Mouse (Mus musculus): ENCODE results near the gene Creg2. TPM values are rescaled to one million over a fixed set of nuclear protein-coding genes. Genes with fewer than 3 reads are reported as not detected.
A peak's percentile ranks its signal among the peaks of the same experiment; 100 is the strongest.

Gene Creg2
- total and polyA plus RNA-seq, 2 experiments: not detected

DNA sequence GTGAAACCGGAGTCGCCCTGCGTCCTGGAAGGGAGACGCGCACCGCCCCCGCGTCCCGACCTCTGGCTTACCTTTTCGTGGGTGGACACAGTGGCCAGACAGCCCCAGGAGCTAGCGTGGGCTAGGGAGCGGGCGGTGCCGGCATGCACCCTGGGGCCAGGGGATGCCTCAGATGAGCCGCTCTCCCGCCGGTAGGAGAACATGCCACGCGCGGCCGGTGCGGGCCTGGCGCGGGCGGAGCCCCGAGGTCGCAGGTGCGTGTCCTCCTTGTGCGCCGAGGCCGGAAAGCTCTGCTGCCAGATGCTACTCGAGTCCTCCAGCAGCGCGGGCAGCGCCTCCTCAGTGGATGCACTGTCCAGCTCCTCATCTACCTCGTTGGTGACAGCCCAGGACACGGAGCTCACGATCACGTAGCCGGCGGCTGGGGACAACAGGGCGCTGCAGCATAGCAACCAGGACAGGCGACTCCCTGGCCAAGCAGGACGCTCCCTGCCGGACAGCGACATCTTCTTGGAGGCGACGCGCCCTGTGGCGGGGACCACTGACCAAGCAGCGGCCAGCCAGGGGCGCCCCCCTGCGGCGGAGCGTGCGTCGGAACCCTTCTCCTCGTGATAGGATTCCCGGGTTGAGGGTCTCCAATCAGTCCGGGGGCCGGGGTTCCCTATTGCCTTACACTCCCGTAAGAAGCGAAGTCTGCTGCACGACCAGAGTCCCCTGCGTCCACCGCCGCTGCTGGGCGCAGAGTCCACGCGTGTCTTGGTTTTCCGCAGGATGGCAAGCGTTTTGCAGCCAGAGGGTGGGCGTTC is 636 bp downstream of the Creg2 start:
- TF ChIP-seq CTCF (IDR thresholded peaks at IDR 0.05; ENCODE audit: low read depth, low read length) (peak; percentile 46), POLR2A (IDR thresholded peaks at IDR 0.05; ENCODE audit: extremely low read depth, insufficient read depth, low read length) (no peak)
- DNase-seq (ENCODE audit: extremely low read depth, low read depth, low spot score): no peak
- WGBS: 2% methylated on average over 72 of the region's 73 CpGs
- peaks cover 10% of the 10 kb centered on the region for H3K27me3 ChIP-seq (ENCODE audit: control insufficient read depth, insufficient read depth, low read length)
- H3K79me2 ChIP-seq (ENCODE audit: control insufficient read depth, insufficient read depth, low read length): no peaks in the 10 kb centered on the region
- H3K4me3 ChIP-seq (ENCODE audit: insufficient read depth, low read depth, low read length): peak overlapping the region; percentile 25; the same call in 1 of the 2 replicates
- no peaks in the 10 kb centered on the region for H3K36me3 ChIP-seq (ENCODE audit: control insufficient read depth, insufficient read depth, low read length)
- H3K27ac ChIP-seq (replicated peaks; ENCODE audit: insufficient read depth, low read depth, low read length): no peak overlapping the region
- no peaks in the 10 kb centered on the region for H3K4me1 ChIP-seq (ENCODE audit: control insufficient read depth, insufficient read depth, low read length)
- no peak overlapping the region for H3K9ac ChIP-seq (ENCODE audit: low read depth, low read length)

DNA sequence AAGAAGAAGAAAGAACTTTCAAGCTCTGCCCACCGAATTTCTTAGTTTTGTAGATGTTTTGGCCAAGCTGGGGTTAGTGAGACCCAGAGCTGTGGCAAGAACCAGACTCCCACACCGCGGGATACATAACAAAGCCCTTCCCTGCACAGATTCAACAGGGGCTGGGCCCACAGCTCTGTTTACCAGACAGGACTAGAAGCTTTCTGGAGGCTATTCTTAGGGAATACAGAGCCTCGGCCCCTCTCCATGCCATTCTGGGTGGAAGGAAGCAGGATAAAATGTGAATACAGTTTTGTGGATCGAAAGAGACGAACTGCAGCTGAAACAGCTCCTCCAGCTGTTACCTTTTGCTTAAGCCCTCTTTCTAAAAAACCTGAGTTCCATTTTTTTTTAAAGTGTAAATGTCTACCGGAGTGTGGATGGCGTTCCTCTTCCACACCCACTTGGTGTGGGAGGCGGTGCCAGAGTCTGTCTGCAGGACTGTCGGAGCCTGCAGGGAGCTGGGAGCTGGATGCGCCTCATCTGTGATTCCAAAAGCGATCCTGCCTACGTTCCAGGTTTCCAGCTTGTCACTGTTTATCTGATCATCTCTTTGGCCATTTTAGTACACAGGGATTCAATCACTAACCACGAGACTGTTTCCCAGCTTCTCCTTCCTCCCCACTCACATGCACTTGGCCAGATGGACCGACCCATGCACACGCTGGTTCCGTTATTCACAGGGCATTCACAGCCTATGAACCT is 1.4 kb downstream of the Creg2 start:
- H3K4me3 ChIP-seq (ENCODE audit: insufficient read depth, low read depth, low read length): peak overlapping the region; percentile 25; the same call in 1 of the 2 replicates
- peaks cover 10% of the 10 kb centered on the region for H3K27me3 ChIP-seq (ENCODE audit: control insufficient read depth, insufficient read depth, low read length)

DNA sequence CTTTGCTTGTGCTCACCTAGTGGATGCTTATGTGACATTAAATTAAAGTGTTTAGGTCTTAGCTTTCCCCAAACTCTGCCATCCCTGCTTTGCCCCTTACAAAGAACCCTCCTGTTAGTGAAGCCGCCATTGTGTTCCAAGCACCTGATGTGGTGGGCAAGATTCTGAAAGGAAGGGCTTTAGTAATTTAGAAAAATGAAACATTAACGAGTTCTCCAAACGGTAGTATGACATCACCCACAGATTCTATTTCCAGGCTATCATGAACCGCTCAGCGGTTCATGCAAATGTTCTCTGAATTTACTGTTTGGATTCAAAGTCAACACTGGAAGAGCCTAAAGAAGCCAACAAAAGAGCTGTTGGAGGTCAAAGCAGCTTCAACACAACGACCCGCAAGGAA is 2.7 kb downstream of the Creg2 start:
- DNase-seq (ENCODE audit: extremely low read depth, low read depth, low spot score): no peak
- Histone ChIP-seq H3K27me3 (ENCODE audit: control insufficient read depth, insufficient read depth, low read length) (peaks cover 10% of the 10 kb centered on the region), H3K79me2 (ENCODE audit: control insufficient read depth, insufficient read depth, low read length) (no peaks in the 10 kb centered on the region), H3K4me3 (ENCODE audit: insufficient read depth, low read depth, low read length) (no peak overlapping the region), H3K27ac (replicated peaks; ENCODE audit: insufficient read depth, low read depth, low read length) (no peak overlapping the region), H3K9ac (ENCODE audit: low read depth, low read length) (no peak overlapping the region), H3K36me3 (ENCODE audit: control insufficient read depth, insufficient read depth, low read length) (no peaks in the 10 kb centered on the region), H3K4me1 (ENCODE audit: control insufficient read depth, insufficient read depth, low read length) (no peaks in the 10 kb centered on the region)
- no peak for TF ChIP-seq CTCF (IDR thresholded peaks at IDR 0.05; ENCODE audit: low read depth, low read length)
- no peak for TF ChIP-seq POLR2A (IDR thresholded peaks at IDR 0.05; ENCODE audit: extremely low read depth, insufficient read depth, low read length)
- WGBS: 89% methylated on average over 7 of the region's 7 CpGs

More for the DNA sequence above, 1.4 kb downstream of the Creg2 start:
- H3K36me3 ChIP-seq (ENCODE audit: control insufficient read depth, insufficient read depth, low read length): no peaks in the 10 kb centered on the region
- WGBS: 30% methylated on average over 17 of the region's 17 CpGs
- H3K79me2 ChIP-seq (ENCODE audit: control insufficient read depth, insufficient read depth, low read length): no peaks in the 10 kb centered on the region
- no peak for DNase-seq (ENCODE audit: extremely low read depth, low read depth, low spot score)
- no peak for TF ChIP-seq POLR2A (IDR thresholded peaks at IDR 0.05; ENCODE audit: extremely low read depth, insufficient read depth, low read length)
- no peak for TF ChIP-seq CTCF (IDR thresholded peaks at IDR 0.05; ENCODE audit: low read depth, low read length)
- H3K4me1 ChIP-seq (ENCODE audit: control insufficient read depth, insufficient read depth, low read length): no peaks in the 10 kb centered on the region
- H3K9ac ChIP-seq (ENCODE audit: low read depth, low read length): no peak overlapping the region
- H3K27ac ChIP-seq (replicated peaks; ENCODE audit: insufficient read depth, low read depth, low read length): no peak overlapping the region

DNA sequence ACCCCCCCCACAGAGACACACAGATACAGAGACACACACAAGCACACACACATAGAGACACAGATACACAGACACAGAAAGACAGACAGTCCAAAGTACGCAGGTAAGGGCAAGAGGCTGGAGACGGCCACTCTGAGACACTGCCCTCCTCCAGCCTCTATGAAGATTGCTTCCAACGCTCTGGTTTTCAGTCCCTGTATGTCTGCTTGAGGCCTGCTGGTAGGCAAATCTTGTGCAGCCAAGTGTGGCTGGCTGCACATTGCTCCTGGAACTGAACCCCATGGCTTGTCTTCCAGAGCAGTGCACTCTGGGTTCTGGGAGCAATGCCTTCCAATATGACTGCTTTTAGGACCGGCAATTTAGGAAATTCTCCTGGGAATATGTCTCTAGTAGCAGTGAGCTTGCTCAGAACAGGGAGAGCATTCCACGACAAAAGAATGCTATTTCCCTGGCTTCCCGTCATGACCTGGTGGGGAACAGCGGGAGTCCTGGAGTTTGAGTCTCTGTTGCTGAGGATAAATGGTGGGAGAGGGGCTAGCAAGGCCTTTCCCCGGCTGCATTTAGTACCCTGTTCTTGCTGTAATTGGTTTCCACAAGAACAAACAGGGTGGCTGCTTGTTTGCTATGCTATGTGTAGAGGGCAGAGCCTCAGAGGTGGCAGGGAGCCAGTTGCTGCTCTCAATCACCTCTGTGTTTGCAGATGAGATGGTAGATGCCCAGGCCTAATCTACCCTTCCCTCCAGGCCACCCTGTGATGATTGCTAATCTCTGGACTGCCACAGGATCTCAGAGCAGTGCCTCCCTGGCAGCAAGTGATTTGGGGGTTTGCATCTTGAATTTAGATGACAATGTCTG is 5.1 kb downstream of the Creg2 start:
- Histone ChIP-seq H3K4me3 (ENCODE audit: insufficient read depth, low read depth, low read length) (no peak overlapping the region), H3K36me3 (ENCODE audit: control insufficient read depth, insufficient read depth, low read length) (no peaks in the 10 kb centered on the region), H3K4me1 (ENCODE audit: control insufficient read depth, insufficient read depth, low read length) (no peaks in the 10 kb centered on the region), H3K79me2 (ENCODE audit: control insufficient read depth, insufficient read depth, low read length) (no peaks in the 10 kb centered on the region), H3K27me3 (ENCODE audit: control insufficient read depth, insufficient read depth, low read length) (peaks cover 10% of the 10 kb centered on the region), H3K9ac (ENCODE audit: low read depth, low read length) (no peak overlapping the region), H3K27ac (replicated peaks; ENCODE audit: insufficient read depth, low read depth, low read length) (no peak overlapping the region)
- DNase-seq (ENCODE audit: extremely low read depth, low read depth, low spot score): no peak
- 61% methylated on average over 8 of the region's 8 CpGs for WGBS
- no peak for TF ChIP-seq CTCF (IDR thresholded peaks at IDR 0.05; ENCODE audit: low read depth, low read length)
- no peak for TF ChIP-seq POLR2A (IDR thresholded peaks at IDR 0.05; ENCODE audit: extremely low read depth, insufficient read depth, low read length)

DNA sequence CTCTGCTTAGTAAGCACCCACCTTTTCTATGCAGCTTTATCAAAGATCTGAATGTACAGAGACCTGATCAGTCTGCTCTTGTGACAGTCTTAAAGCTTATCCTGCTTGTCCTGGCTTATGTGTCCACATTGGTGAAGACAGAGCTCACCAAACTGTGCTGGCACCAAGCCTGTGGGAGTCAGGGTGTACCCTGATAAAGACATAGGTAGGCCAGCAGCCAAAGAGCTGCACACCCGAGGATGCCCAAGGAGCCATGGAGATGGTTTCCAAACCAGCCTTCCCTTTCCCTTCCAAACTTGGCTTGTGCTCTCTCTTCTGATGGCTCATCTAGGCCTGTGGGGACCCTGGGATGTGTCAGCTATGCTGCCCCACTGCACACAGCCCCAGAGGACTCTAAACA is 6.9 kb downstream of the Creg2 start:
- Histone ChIP-seq H3K4me1 (ENCODE audit: control insufficient read depth, insufficient read depth, low read length) (no peaks in the 10 kb centered on the region), H3K27me3 (ENCODE audit: control insufficient read depth, insufficient read depth, low read length) (no peaks in the 10 kb centered on the region; the same call in 1 of the 2 replicates), H3K27ac (replicated peaks; ENCODE audit: insufficient read depth, low read depth, low read length) (no peak overlapping the region), H3K36me3 (ENCODE audit: control insufficient read depth, insufficient read depth, low read length) (no peaks in the 10 kb centered on the region), H3K4me3 (ENCODE audit: insufficient read depth, low read depth, low read length) (no peak overlapping the region), H3K79me2 (ENCODE audit: control insufficient read depth, insufficient read depth, low read length) (no peaks in the 10 kb centered on the region), H3K9ac (ENCODE audit: low read depth, low read length) (no peak overlapping the region)
- TF ChIP-seq CTCF (IDR thresholded peaks at IDR 0.05; ENCODE audit: low read depth, low read length): no peak
- TF ChIP-seq POLR2A (IDR thresholded peaks at IDR 0.05; ENCODE audit: extremely low read depth, insufficient read depth, low read length): no peak
- no peak for DNase-seq (ENCODE audit: extremely low read depth, low read depth, low spot score)
- 61% methylated on average over 1 of the region's 1 CpGs for WGBS
